Comparison of ENCODE assay signal across 8 mouse cellular contexts in genomic region chr5:122372192-122372769, GRCm38 (mm10). TPM values are rescaled to one million over a fixed set of nuclear protein-coding genes. Genes with fewer than 3 reads are reported as not detected.
DNase-seq lines count a peak whose midpoint lies in the region; ATAC-seq and TF ChIP-seq lines count a peak whose summit lies in the region.

Gene Fam216a, minus strand, starts transcription at chr5:122372364.

- WGBS in forebrain, embryonic 15.5 days, result under 1% methylated on average over 53 of the region's 53 CpGs
- WGBS in lung, adult 2 months, result under 1% methylated on average over 53 of the region's 53 CpGs

- H3K27ac ChIP-seq in ES-E14 (ENCODE audit: insufficient read depth, low read depth, low read length, poor library complexity, severe bottlenecking), result peak within 1 kb of the TSS; percentile 68
- H3K27ac ChIP-seq in forebrain, embryonic 15.5 days (replicated peaks), result peak within 1 kb of the TSS; percentile 97

- peaks cover 5 to 8% of the 10 kb centered on the region in 2 experiments; a peak in 3 of 4 replicates for H3K4me1 ChIP-seq in ES-E14 (ENCODE audit: control insufficient read depth in 2 of 2, insufficient read depth in 2 of 2, low read length in 2 of 2, poor library complexity in 1 of 2)
- H3K4me1 ChIP-seq in forebrain, embryonic 15.5 days, result peaks cover 22% of the 10 kb centered on the region
- H3K4me1 ChIP-seq in lung, adult 2 months (ENCODE audit: control insufficient read depth, insufficient read depth, low read length), result no peaks in the 10 kb centered on the region; the same call in 1 of the 2 replicates

- peaks cover 13% of the 10 kb centered on the region for H3K36me3 ChIP-seq in ES-E14 (ENCODE audit: control insufficient read depth, insufficient read depth, low read length, poor library complexity, severe bottlenecking)
- peaks cover 26% of the 10 kb centered on the region for H3K36me3 ChIP-seq in forebrain, embryonic 15.5 days

- in situ Hi-C loops in ES-E14 (cut with MboI; ENCODE audit: low sequenced_read_pairs in 2 of 2, unreplicated experiment in 2 of 2), result no loop called here

- peak; percentile 100 for DNase-seq in ES-E14 (ENCODE audit: low read depth, low spot score)
- peak; percentile 99 for DNase-seq in cerebellum, adult 11-12 months
- peak; percentile 97 for DNase-seq in heart, postnatal 25 days (ENCODE audit: low spot score)
- peak; percentile 99 to 100 for DNase-seq in layer of hippocampus, adult 18-20 months (ENCODE audit: low spot score in 2 of 2)
- DNase-seq in lung, adult 2 months, result peak; percentile 99
- peak; percentile 99 to 100 for DNase-seq in thymus, adult 18-20 months

- intact Hi-C loops in heart, postnatal 25 days (cut with DNase I), result loop anchor here (1.0 kb wide), 1 partner anchor 18 kb away; the partner anchor contains the start of genes Rad9b and Vps29

- peak within 1 kb of the TSS; percentile 85 for H3K9ac ChIP-seq in ES-E14 (ENCODE audit: insufficient read depth, low read depth, low read length, poor library complexity, severe bottlenecking)
- H3K9ac ChIP-seq in forebrain, embryonic 15.5 days (replicated peaks), result peak within 1 kb of the TSS; percentile 90

- TF ChIP-seq POLR2A in lung, adult 2 months (IDR thresholded peaks at IDR 0.05; ENCODE audit: borderline replicate concordance, extremely low read depth, low read depth, low read length), result peak; percentile 75; the same call in 1 of the 2 replicates

- peak; percentile 96 for ATAC-seq in forebrain, embryonic 15.5 days (replicated peaks)
- peak; percentile 96 for ATAC-seq in neutrophil, adult 5-6 weeks (ENCODE audit: extremely low read depth, insufficient number of reproducible peaks, low FRiP score, poor library complexity, severe bottlenecking)

- H3K4me3 ChIP-seq in ES-E14 (ENCODE audit: insufficient read depth in 1 of 2, low read depth in 1 of 2, low read length in 2 of 2, poor library complexity in 1 of 2, severe bottlenecking in 1 of 2), result peak within 1 kb of the TSS; percentile 78 to 83
- H3K4me3 ChIP-seq in forebrain, embryonic 15.5 days, result peak within 1 kb of the TSS; percentile 84
- H3K4me3 ChIP-seq in lung, adult 2 months (replicated peaks; ENCODE audit: extremely low read depth, low read depth, low read length), result peak within 1 kb of the TSS; percentile 84

- H3K4me2 ChIP-seq in forebrain, embryonic 15.5 days (replicated peaks), result peak within 1 kb of the TSS; percentile 64

- H3K9me3 ChIP-seq in ES-E14 (ENCODE audit: control insufficient read depth, insufficient read depth, low read depth, low read length), result no peaks in the 10 kb centered on the region
- no peaks in the 10 kb centered on the region for H3K9me3 ChIP-seq in forebrain, embryonic 15.5 days

- TF ChIP-seq CTCF in lung, adult 2 months (IDR thresholded peaks at IDR 0.05; ENCODE audit: insufficient read depth, low read length), result no peak

- H3K27me3 ChIP-seq in forebrain, embryonic 15.5 days, result no peaks in the 10 kb centered on the region

TF ChIP-seq in ES-E14, 5 proteins besides CTCF, POLR2A, EP300 and RAD21:
- TF ChIP-seq ZNF384 (IDR thresholded peaks at IDR 0.05; ENCODE audit: low read depth, low read length), result peak; percentile 71; the same call in 1 of the 2 replicates
- no peak for TF ChIP-seq ZC3H11A (IDR thresholded peaks at IDR 0.05; ENCODE audit: borderline replicate concordance, low read depth, low read length)
- peak; percentile 74; the same call in 1 of the 2 replicates for TF ChIP-seq HCFC1 (IDR thresholded peaks at IDR 0.05; ENCODE audit: borderline replicate concordance, insufficient read depth, low read length)
- TF ChIP-seq MAFK (IDR thresholded peaks at IDR 0.05; ENCODE audit: insufficient read depth, low read depth, low read length), result no peak
- peak; percentile 55; the same call in 1 of the 2 replicates for TF ChIP-seq CHD2 (IDR thresholded peaks at IDR 0.05; ENCODE audit: low read depth, low read length)

RNA-seq across cellular contexts. Expression of gene Fam216a, which starts in this region (rescaled TPM):
- total RNA-seq in ES-E14 (2012; rRNA removed), result 20.0 and 32.7 TPM in 2 replicates
- 133 and 135 TPM in 2 replicates for polyA plus RNA-seq in forebrain, embryonic 15.5 days (2015; fragmentation: Nextera tagmentation; extraction: Ambion mirVana)
- 10 to 100 TPM; 11.3 to 15.6 TPM for total RNA-seq in heart, postnatal 25 days (2021)
- 10 to 100 TPM; 74.6 to 84.3 TPM for total RNA-seq in layer of hippocampus, adult 18-20 months (2021)
- 18.9 and 22.5 TPM in 2 replicates for polyA plus RNA-seq in lung, adult 2 months (2012; rRNA removed)
- 9.3 and 12.1 TPM in 2 replicates for total RNA-seq in neutrophil, adult 5-6 weeks (2017)

Comparison
In these comparisons a context has a peak if more than half of its experiments do, and no peak if none do; other contexts are left out.
1. Peak in every context shown above with its lines: DNase-seq, ATAC-seq, H3K4me3 ChIP-seq and H3K27ac ChIP-seq.